Mouse (Mus musculus): ENCODE measurements around the gene Gm42906. TPM values are rescaled to one million over a fixed set of nuclear protein-coding genes. Genes with fewer than 3 reads are reported as not detected.

Gm42906 gene
- polyA plus RNA-seq, 1 experiment from 2014 or later, result not detected

GRCm38 (mm10) chr5:151374825-151375224, 53.1 kb downstream of the Gm42906 start:
- no peak for ATAC-seq (replicated peaks; ENCODE audit: extremely low read depth, insufficient read depth, low FRiP score)
- Histone ChIP-seq H3K9ac (ENCODE audit: low read length) (no peak overlapping the region), H3K4me3 (ENCODE audit: low read length) (no peak overlapping the region), H3K4me2 (ENCODE audit: low read depth, low read length) (no peak overlapping the region), H3K36me3 (ENCODE audit: control insufficient read depth, insufficient read depth) (no peaks in the 10 kb centered on the region), H3K4me1 (ENCODE audit: control insufficient read depth, insufficient read depth, low read length) (no peaks in the 10 kb centered on the region), H3K27me3 (ENCODE audit: control insufficient read depth, insufficient read depth, low read length) (no peaks in the 10 kb centered on the region), H3K27ac (ENCODE audit: low read length) (no peak overlapping the region), H3K9me3 (replicated peaks; ENCODE audit: control insufficient read depth, low read length) (no peaks in the 10 kb centered on the region)
- 63% methylated on average over 2 of the region's 2 CpGs for WGBS

- Histone ChIP-seq H3K36me3 (ENCODE audit: control insufficient read depth, insufficient read depth) (no peaks in the 10 kb centered on the region), H3K9ac (ENCODE audit: low read length) (no peak overlapping the region), H3K9me3 (replicated peaks; ENCODE audit: control insufficient read depth, low read length) (no peaks in the 10 kb centered on the region), H3K4me2 (ENCODE audit: low read depth, low read length) (no peak overlapping the region), H3K4me3 (ENCODE audit: low read length) (no peak overlapping the region), H3K27me3 (ENCODE audit: control insufficient read depth, insufficient read depth, low read length) (no peaks in the 10 kb centered on the region), H3K4me1 (ENCODE audit: control insufficient read depth, insufficient read depth, low read length) (peaks cover 9% of the 10 kb centered on the region), H3K27ac (ENCODE audit: low read length) (no peak overlapping the region)
- no peak for ATAC-seq (replicated peaks; ENCODE audit: extremely low read depth, insufficient read depth, low FRiP score)
- 79% methylated on average over 2 of the region's 2 CpGs for WGBS
Observed at GRCm38 (mm10) chr5:151371130-151371529, 56.8 kb downstream of the Gm42906 start.

- WGBS, result 36% methylated on average over 5 of the region's 5 CpGs
- ATAC-seq (replicated peaks; ENCODE audit: extremely low read depth, insufficient read depth, low FRiP score), result no peak
- no peaks in the 10 kb centered on the region for H3K9me3 ChIP-seq (replicated peaks; ENCODE audit: control insufficient read depth, low read length)
Observed at GRCm38 (mm10) chr5:151369306-151369721, 58.6 kb downstream of the Gm42906 start.

GRCm38 (mm10) chr5:151368395-151369190, 59.4 kb downstream of the Gm42906 start:
- H3K9me3 ChIP-seq (replicated peaks; ENCODE audit: control insufficient read depth, low read length), result no peaks in the 10 kb centered on the region
- under 1% methylated on average over 75 of the region's 75 CpGs for WGBS

More at GRCm38 (mm10) chr5:151369306-151369721, 58.6 kb downstream of the Gm42906 start:
- Histone ChIP-seq H3K4me2 (ENCODE audit: low read depth, low read length) (peak overlapping the region; percentile 87), H3K4me1 (ENCODE audit: control insufficient read depth, insufficient read depth, low read length) (peaks cover 9% of the 10 kb centered on the region), H3K27me3 (ENCODE audit: control insufficient read depth, insufficient read depth, low read length) (no peaks in the 10 kb centered on the region), H3K4me3 (ENCODE audit: low read length) (peak overlapping the region; percentile 63), H3K36me3 (ENCODE audit: control insufficient read depth, insufficient read depth) (no peaks in the 10 kb centered on the region), H3K27ac (ENCODE audit: low read length) (peak overlapping the region; percentile 99), H3K9ac (ENCODE audit: low read length) (peak overlapping the region; percentile 91)

GRCm38 (mm10) chr5:151367881-151368394, 60.0 kb downstream of the Gm42906 start:
- no peaks in the 10 kb centered on the region for H3K27me3 ChIP-seq (ENCODE audit: control insufficient read depth, insufficient read depth, low read length)
- 7% methylated on average over 16 of the region's 16 CpGs for WGBS

More at GRCm38 (mm10) chr5:151368395-151369190, 59.4 kb downstream of the Gm42906 start:
- H3K4me3 ChIP-seq (ENCODE audit: low read length), result peak overlapping the region; percentile 63
- ATAC-seq (replicated peaks; ENCODE audit: extremely low read depth, insufficient read depth, low FRiP score), result peak; percentile 99
- H3K36me3 ChIP-seq (ENCODE audit: control insufficient read depth, insufficient read depth), result no peaks in the 10 kb centered on the region
- no peaks in the 10 kb centered on the region for H3K27me3 ChIP-seq (ENCODE audit: control insufficient read depth, insufficient read depth, low read length)
- peaks cover 9% of the 10 kb centered on the region for H3K4me1 ChIP-seq (ENCODE audit: control insufficient read depth, insufficient read depth, low read length)
- peak overlapping the region; percentile 99 for H3K27ac ChIP-seq (ENCODE audit: low read length)
- peak overlapping the region; percentile 87 for H3K4me2 ChIP-seq (ENCODE audit: low read depth, low read length)
- peak overlapping the region; percentile 91 for H3K9ac ChIP-seq (ENCODE audit: low read length)

GRCm38 (mm10) chr5:151367317-151367716, 60.6 kb downstream of the Gm42906 start:
- Histone ChIP-seq H3K27ac (ENCODE audit: low read length) (peak overlapping the region; percentile 95), H3K9ac (ENCODE audit: low read length) (peak overlapping the region; percentile 83)
- WGBS, result 73% methylated on average over 1 of the region's 1 CpGs

More at GRCm38 (mm10) chr5:151367881-151368394, 60.0 kb downstream of the Gm42906 start:
- Histone ChIP-seq H3K9ac (ENCODE audit: low read length) (peak overlapping the region; percentile 83), H3K4me3 (ENCODE audit: low read length) (peak overlapping the region; percentile 63), H3K27ac (ENCODE audit: low read length) (peak overlapping the region; percentile 95), H3K4me1 (ENCODE audit: control insufficient read depth, insufficient read depth, low read length) (peaks cover 9% of the 10 kb centered on the region), H3K4me2 (ENCODE audit: low read depth, low read length) (peak overlapping the region; percentile 87), H3K9me3 (replicated peaks; ENCODE audit: control insufficient read depth, low read length) (no peaks in the 10 kb centered on the region), H3K36me3 (ENCODE audit: control insufficient read depth, insufficient read depth) (no peaks in the 10 kb centered on the region)
- peak; percentile 3; the same call in 1 of the 2 replicates for ATAC-seq (replicated peaks; ENCODE audit: extremely low read depth, insufficient read depth, low FRiP score)

GRCm38 (mm10) chr5:151363343-151364000, 64.5 kb downstream of the Gm42906 start:
- H3K4me2 ChIP-seq (ENCODE audit: low read depth, low read length), result no peak overlapping the region
- H3K4me1 ChIP-seq (ENCODE audit: control insufficient read depth, insufficient read depth, low read length), result 0 out of 2 replicates have a peak, but pooled peaks cover 4% of the 10 kb centered on the region
- WGBS, result 75% methylated on average over 3 of the region's 3 CpGs
- no peaks in the 10 kb centered on the region for H3K9me3 ChIP-seq (replicated peaks; ENCODE audit: control insufficient read depth, low read length)
- no peak for ATAC-seq (replicated peaks; ENCODE audit: extremely low read depth, insufficient read depth, low FRiP score)
- no peak overlapping the region for H3K4me3 ChIP-seq (ENCODE audit: low read length)
- no peaks in the 10 kb centered on the region for H3K36me3 ChIP-seq (ENCODE audit: control insufficient read depth, insufficient read depth)
- no peak overlapping the region for H3K9ac ChIP-seq (ENCODE audit: low read length)
- no peak overlapping the region for H3K27ac ChIP-seq (ENCODE audit: low read length)
- H3K27me3 ChIP-seq (ENCODE audit: control insufficient read depth, insufficient read depth, low read length), result no peaks in the 10 kb centered on the region

More at GRCm38 (mm10) chr5:151367317-151367716, 60.6 kb downstream of the Gm42906 start:
- no peaks in the 10 kb centered on the region for H3K9me3 ChIP-seq (replicated peaks; ENCODE audit: control insufficient read depth, low read length)
- H3K27me3 ChIP-seq (ENCODE audit: control insufficient read depth, insufficient read depth, low read length), result no peaks in the 10 kb centered on the region
- peak overlapping the region; percentile 63 for H3K4me3 ChIP-seq (ENCODE audit: low read length)
- H3K4me1 ChIP-seq (ENCODE audit: control insufficient read depth, insufficient read depth, low read length), result peaks cover 9% of the 10 kb centered on the region
- no peak for ATAC-seq (replicated peaks; ENCODE audit: extremely low read depth, insufficient read depth, low FRiP score)
- H3K4me2 ChIP-seq (ENCODE audit: low read depth, low read length), result peak overlapping the region; percentile 87
- no peaks in the 10 kb centered on the region for H3K36me3 ChIP-seq (ENCODE audit: control insufficient read depth, insufficient read depth)

- Histone ChIP-seq H3K27ac (ENCODE audit: low read length) (no peak overlapping the region), H3K27me3 (ENCODE audit: control insufficient read depth, insufficient read depth, low read length) (no peaks in the 10 kb centered on the region), H3K4me1 (ENCODE audit: control insufficient read depth, insufficient read depth, low read length) (no peaks in the 10 kb centered on the region), H3K4me2 (ENCODE audit: low read depth, low read length) (no peak overlapping the region), H3K36me3 (ENCODE audit: control insufficient read depth, insufficient read depth) (no peaks in the 10 kb centered on the region), H3K4me3 (ENCODE audit: low read length) (no peak overlapping the region), H3K9ac (ENCODE audit: low read length) (no peak overlapping the region), H3K9me3 (replicated peaks; ENCODE audit: control insufficient read depth, low read length) (no peaks in the 10 kb centered on the region)
- ATAC-seq (replicated peaks; ENCODE audit: extremely low read depth, insufficient read depth, low FRiP score), result no peak
- 73% methylated on average over 1 of the region's 1 CpGs for WGBS
Observed at GRCm38 (mm10) chr5:151349616-151350015, 78.3 kb downstream of the Gm42906 start.
